Mouse (Mus musculus): ENCODE results near the gene Cd93.

The Cd93 gene

DNA sequence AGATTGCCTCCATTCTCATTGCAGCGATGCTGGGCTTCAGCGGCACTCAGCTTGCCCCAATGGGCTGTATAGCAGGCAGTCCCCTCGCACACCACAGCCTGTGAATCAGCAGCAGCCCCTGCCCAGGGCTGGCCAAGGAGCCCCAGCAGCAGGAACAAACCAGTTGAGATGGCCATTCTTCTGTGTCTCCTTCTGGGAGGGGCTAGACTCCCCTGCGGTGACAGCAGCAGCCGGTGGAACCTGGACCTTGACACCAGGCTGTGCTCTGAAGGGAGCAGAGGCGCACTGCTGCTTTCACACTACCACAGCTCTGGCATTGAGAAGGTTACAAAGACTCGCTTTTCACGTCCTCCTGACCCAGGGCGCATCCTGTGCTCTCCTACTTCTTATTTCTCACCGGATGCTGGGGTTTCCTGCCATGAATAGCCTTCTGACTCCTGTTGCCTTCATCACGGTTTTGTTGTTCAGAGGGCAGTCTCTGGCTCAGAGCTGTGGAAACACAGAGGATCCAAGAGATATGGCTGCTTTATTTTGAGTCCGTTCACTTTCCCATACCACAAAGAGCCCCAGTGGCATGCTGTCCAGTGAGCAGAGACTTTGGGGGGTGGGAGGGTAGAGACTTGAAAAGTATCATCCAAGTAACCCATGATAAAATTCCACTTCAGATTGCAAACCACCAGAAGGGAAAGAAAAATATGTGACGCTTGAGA lies at the start of gene Cd93:
Gene Cd93, minus strand, starts transcription at position 315 of the 710 bp plus-strand sequence.
- DNase-seq (ENCODE audit: extremely low spot score, low read depth, low spot score): no peak

DNA sequence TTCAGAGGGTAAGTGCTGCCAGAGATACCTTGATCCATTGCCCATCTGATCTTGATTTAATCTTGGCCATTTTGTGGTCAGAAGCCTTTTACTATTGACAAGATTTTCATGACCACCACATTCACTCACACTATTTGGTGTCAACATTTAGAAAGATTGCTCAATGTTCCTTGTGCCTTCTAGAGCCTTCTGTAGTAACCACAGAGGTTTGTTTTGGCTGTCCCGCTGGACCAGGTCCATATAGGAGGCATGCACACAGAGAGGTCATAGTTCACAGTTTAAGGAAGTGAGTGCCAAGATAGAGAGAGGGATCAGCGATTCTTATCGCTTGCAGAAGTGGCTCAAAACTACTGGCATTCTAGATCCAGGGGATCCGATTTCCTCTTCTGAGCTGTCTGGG lies 48.7 kb upstream of the Cd93 start:
- DNase-seq (ENCODE audit: extremely low spot score, low read depth, low spot score): no peak

GRCm38 (mm10) chr2:148490150-148490549 lies 46.8 kb upstream of the Cd93 start:
- no peak for DNase-seq (ENCODE audit: extremely low spot score, low read depth, low spot score)

- no peak for DNase-seq (ENCODE audit: extremely low spot score, low read depth, low spot score)
Observed at GRCm38 (mm10) chr2:148488885-148489284, 45.5 kb upstream of the Cd93 start.

- no peak for DNase-seq (ENCODE audit: extremely low spot score, low read depth, low spot score)
Observed at GRCm38 (mm10) chr2:148485576-148485975, 42.2 kb upstream of the Cd93 start.

DNA sequence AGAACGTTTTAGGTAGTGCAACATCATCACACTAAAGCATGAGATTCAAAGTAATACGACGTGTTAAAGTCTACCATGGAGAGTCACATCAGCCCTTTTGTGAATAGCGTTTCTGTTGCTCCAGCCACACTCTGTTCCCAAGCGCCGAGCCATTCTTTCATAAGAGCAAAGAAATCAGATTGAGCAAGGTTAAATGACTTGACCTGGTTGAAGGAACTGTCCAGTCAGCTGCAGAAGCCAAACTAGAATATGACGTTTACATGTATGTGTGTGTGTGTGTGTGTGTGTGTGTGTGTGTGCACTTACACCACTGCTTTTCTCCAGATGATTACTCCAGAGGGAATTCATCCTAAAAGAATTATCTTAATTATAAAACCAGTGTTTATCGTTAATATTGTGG lies 37.0 kb upstream of the Cd93 start:
- no peak for DNase-seq (ENCODE audit: extremely low spot score, low read depth, low spot score)

- no peak for DNase-seq (ENCODE audit: extremely low spot score, low read depth, low spot score)
Observed at GRCm38 (mm10) chr2:148478141-148478701, 34.9 kb upstream of the Cd93 start.

- DNase-seq (ENCODE audit: extremely low spot score, low read depth, low spot score): no peak
Observed at GRCm38 (mm10) chr2:148477346-148477745, 34.0 kb upstream of the Cd93 start.

DNA sequence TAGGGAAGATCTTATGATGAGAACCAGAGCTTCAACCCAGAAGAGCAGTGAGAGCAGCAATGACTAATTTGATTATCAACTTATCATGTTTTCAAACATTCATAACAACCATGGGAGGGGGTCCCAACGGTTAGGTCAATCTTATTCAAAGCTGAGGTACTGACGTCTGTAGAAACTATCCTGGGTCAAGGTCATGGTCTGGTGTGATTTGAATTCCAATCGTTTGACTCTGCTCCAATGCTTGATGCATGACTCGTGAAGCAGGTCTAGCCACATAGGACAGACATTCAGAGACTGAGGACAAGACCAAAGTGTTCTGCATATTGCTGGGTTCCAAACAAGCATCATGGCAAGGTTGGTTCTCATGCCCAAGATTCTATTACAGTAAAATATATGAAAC lies 33.2 kb upstream of the Cd93 start:
- DNase-seq (ENCODE audit: extremely low spot score, low read depth, low spot score): no peak

DNA sequence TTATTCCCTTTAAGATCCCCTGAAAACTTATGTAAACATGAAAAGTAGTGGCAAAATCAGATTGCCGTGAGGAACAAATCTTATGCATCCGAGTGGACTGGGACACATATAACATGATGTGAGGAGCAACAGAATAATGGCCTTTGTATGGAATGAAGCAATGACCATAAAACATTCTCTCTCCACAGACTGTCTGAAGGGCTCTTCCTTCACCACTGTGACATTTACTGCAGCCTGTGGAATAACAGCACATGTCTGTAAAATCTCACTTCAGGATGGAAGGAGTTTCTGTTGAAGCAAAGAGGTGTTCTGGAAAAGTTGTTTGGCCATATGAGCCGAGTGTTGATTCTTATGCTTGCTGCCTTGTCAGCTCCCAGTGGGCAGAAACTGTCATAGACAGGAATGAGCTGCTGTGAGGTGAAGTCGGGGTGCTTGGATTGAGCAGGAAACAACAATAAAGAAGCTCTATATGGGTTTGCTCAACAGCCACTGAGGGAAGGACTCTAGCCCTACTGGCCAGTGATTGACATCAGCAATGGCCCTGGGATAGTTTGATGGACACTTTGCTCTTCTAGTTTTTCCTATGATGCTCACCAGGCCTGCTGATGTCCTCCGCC lies 32.6 kb upstream of the Cd93 start:
- no peak for DNase-seq (ENCODE audit: extremely low spot score, low read depth, low spot score)

DNA sequence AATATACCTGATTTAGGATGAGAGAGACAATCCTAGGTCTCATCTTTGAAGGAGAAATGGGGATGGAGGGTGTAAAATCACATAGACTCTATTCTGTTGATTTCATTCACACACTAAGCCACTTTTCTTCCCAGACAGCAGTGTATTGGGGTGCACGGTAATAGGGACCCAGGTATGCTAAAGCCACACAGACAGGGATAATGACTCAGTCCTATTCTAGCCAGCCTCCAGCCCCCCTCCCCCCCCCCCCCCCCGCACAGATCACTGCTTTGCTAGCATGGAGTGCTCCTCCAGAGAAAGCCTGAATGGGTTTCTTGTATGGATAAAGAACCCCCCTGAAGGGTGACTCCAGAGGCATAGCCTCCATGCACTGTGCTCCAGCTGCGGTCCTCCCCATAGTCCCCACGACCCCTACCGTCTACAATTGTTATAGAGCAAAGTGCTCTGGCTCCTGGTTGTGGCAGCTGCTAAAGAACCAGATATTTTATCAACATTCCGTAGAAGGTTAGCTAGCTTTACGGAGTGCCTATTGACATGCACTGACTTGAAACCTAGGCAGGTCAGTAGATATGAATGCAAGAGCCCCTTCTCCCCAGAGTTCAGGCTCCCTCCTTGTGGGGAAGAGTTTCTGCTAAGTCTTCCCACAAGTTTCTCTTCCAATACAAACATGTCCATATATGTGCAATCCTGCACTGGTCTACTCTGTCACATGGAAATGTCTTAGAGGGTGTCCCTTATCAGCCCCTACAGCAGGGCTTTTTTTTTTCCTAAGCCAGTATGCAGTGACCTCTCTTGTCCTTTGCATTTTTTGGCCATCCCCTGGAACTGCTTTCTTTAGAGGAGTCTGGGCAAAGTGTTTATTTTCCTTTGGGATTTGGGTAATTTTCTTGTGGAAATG lies 26.2 kb upstream of the Cd93 start:
- no peak for DNase-seq (ENCODE audit: extremely low spot score, low read depth, low spot score)

DNA sequence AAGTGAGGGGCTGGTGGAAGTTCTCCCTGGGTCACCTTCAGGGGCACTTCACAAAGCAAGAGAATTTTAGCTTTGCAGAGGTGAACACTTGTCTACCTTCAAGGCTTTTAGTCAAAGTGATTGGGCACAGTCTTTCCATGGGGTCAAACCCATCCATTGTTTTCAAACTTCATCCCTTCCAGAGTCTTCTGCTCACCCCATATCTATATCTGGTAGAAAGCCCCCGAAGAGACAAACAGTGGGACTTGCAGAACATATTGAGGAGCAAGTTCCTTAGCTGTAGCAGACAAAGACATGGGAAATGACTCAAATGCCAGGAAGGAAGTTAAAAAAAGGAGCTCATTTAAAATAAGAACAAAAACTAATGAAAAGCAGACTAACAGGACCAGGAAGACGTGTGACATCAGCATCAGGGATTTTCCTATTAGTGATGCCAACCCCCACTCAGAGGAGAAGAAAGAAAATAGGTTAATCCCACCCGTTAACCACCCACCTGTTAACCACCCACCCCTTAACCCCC lies 24.6 kb upstream of the Cd93 start:
- no peak for DNase-seq (ENCODE audit: extremely low spot score, low read depth, low spot score)

DNA sequence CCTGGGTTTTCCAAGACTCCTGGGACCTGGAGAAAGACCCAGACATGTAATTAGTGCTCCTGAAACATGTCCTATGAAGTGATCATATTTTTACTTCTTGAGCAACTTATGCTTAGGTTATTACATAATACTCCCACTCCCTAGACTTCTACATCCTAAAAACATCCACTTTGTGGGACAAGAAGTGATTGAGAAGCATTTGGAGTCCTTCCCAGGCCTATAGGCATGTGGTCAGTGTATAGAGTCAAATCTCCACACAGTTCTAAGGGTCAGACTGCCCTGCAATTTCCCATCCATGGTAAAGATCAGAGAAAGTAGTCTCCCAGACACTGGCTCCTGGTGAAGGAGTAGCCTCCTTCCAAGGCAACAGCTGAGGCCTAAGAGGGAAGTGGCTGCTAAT lies 12.0 kb upstream of the Cd93 start:
- DNase-seq (ENCODE audit: extremely low spot score, low read depth, low spot score): no peak

- no peak for DNase-seq (ENCODE audit: extremely low spot score, low read depth, low spot score)
Observed at GRCm38 (mm10) chr2:148454014-148454542, 10.7 kb upstream of the Cd93 start.

DNA sequence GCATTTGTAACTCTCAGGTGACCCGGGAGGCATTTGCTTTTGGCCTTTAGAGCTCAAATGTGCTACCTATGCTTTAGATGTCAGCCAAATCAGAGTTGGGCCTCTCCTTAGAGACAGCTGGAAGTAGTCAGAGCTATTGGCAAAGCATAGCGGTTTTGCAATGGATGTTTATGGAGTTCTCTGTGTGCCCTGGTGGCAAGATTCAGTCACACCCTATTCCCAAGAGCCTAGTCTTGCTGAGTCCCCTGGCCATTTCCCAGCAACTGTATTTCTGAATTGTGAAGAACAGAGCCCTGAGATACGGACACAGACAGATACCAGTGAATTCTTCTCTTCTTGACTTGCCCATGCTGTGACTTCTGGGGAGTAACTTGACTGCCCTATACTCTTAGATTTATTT lies 9.7 kb upstream of the Cd93 start:
- DNase-seq (ENCODE audit: extremely low spot score, low read depth, low spot score): no peak

- DNase-seq (ENCODE audit: extremely low spot score, low read depth, low spot score): no peak
Observed at GRCm38 (mm10) chr2:148451498-148451897, 8.1 kb upstream of the Cd93 start.

GRCm38 (mm10) chr2:148450616-148451015 lies 7.3 kb upstream of the Cd93 start:
- DNase-seq (ENCODE audit: extremely low spot score, low read depth, low spot score): no peak

- no peak for DNase-seq (ENCODE audit: extremely low spot score, low read depth, low spot score)
Observed at GRCm38 (mm10) chr2:148449659-148450058, 6.3 kb upstream of the Cd93 start.

GRCm38 (mm10) chr2:148446446-148446845 lies 3.1 kb upstream of the Cd93 start:
- DNase-seq (ENCODE audit: extremely low spot score, low read depth, low spot score): no peak

DNA sequence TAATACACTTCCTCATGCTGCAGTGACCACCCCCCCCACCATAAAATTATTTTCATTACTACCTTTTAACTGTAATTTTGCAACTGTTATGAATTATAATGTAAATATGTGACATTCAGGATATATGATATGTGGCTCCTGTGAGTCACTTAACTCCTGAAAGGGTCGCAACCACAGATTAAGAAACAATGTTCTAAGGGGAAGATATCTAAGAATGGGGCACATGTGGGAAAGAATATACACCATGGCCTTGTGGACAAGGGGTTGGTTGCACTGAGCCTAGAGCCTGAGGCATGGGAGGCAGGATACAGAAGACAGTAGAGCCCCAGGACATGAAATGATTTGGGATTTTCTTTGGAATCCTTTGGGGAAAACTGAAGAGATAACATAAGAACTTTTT lies 2.3 kb upstream of the Cd93 start:
- no peak for DNase-seq (ENCODE audit: extremely low spot score, low read depth, low spot score)

DNA sequence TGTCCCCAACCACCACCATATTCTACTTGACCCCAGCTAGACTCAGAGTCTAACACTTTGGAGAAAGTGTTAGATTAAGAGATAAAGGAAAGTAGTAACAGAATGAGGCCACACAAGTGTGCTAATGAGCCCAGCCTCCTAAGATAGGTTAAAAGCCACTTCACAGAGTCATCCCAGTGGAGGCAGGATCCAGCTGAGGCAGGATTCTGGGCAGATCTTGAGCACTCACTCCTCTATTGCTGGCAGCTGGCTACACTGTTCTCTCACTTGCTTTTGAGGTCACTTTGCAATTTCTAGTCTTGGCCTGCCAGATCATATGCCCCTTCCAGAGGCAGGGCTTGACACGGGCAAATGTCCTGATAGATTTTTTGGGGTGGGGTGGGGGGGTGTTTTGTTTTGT lies 1.1 kb upstream of the Cd93 start:
- DNase-seq (ENCODE audit: extremely low spot score, low read depth, low spot score): no peak
